Mouse (Mus musculus): ENCODE data around the gene Clec4f. TPM values are rescaled to one million over a fixed set of nuclear protein-coding genes. Genes with fewer than 3 reads are reported as not detected.
A peak's percentile ranks its signal among the peaks of the same experiment; 100 is the strongest.

The Clec4f gene
- polyA plus RNA-seq, 1 experiment from 2014 or later = not detected

GRCm38 (mm10) chr6:83617581-83618335 is 38.2 kb downstream of the Clec4f start:
- H3K9me3 ChIP-seq (replicated peaks) = no peaks in the 10 kb centered on the region
- H3K4me3 ChIP-seq = no peak overlapping the region
- no peaks in the 10 kb centered on the region for H3K27me3 ChIP-seq (ENCODE audit: low read depth, poor library complexity, severe bottlenecking)
- no peak overlapping the region for H3K27ac ChIP-seq
- no peaks in the 10 kb centered on the region for H3K36me3 ChIP-seq
- H3K4me1 ChIP-seq = peaks cover 22% of the 10 kb centered on the region
- DNase-seq (ENCODE audit: low spot score) = peak; percentile 18
- WGBS = 83% methylated on average over 15 of the region's 15 CpGs

- Histone ChIP-seq H3K27me3 (ENCODE audit: low read depth, poor library complexity, severe bottlenecking) (no peaks in the 10 kb centered on the region), H3K27ac (no peak overlapping the region), H3K36me3 (no peaks in the 10 kb centered on the region), H3K9me3 (replicated peaks) (no peaks in the 10 kb centered on the region), H3K4me1 (peaks cover 22% of the 10 kb centered on the region), H3K4me3 (no peak overlapping the region)
- no peak for DNase-seq (ENCODE audit: low spot score)
- 75% methylated on average over 5 of the region's 5 CpGs for WGBS
These were observed 39.5 kb downstream of the Clec4f start for GRCm38 (mm10) chr6:83616512-83616911.

- 87% methylated on average over 4 of the region's 4 CpGs for WGBS
- Histone ChIP-seq H3K4me1 (peaks cover 10% of the 10 kb centered on the region), H3K27me3 (ENCODE audit: low read depth, poor library complexity, severe bottlenecking) (no peaks in the 10 kb centered on the region), H3K27ac (no peak overlapping the region), H3K9me3 (replicated peaks) (no peaks in the 10 kb centered on the region), H3K4me3 (no peak overlapping the region), H3K36me3 (no peaks in the 10 kb centered on the region)
- peak; percentile 25 for DNase-seq (ENCODE audit: low spot score)
These were observed 41.5 kb downstream of the Clec4f start for GRCm38 (mm10) chr6:83614469-83614868.

- no peaks in the 10 kb centered on the region for H3K9me3 ChIP-seq (replicated peaks)
- no peaks in the 10 kb centered on the region for H3K36me3 ChIP-seq
- H3K4me1 ChIP-seq = no peaks in the 10 kb centered on the region
- no peak for DNase-seq (ENCODE audit: low spot score)
- 90% methylated on average over 1 of the region's 1 CpGs for WGBS
- H3K27me3 ChIP-seq (ENCODE audit: low read depth, poor library complexity, severe bottlenecking) = no peaks in the 10 kb centered on the region
- H3K27ac ChIP-seq = no peak overlapping the region
- H3K4me3 ChIP-seq = no peak overlapping the region
These were observed 43.0 kb downstream of the Clec4f start for GRCm38 (mm10) chr6:83612976-83613375.

GRCm38 (mm10) chr6:83599636-83600174 is 56.3 kb downstream of the Clec4f start:
- WGBS = 84% methylated on average over 6 of the region's 6 CpGs
- Histone ChIP-seq H3K4me3 (no peak overlapping the region), H3K27ac (no peak overlapping the region), H3K36me3 (no peaks in the 10 kb centered on the region), H3K27me3 (ENCODE audit: low read depth, poor library complexity, severe bottlenecking) (no peaks in the 10 kb centered on the region), H3K9me3 (replicated peaks) (no peaks in the 10 kb centered on the region), H3K4me1 (0 out of 2 replicates have a peak, but pooled peaks cover 3% of the 10 kb centered on the region)
- DNase-seq (ENCODE audit: low spot score) = no peak

- H3K27ac ChIP-seq = peak overlapping the region; percentile 67
- 47% methylated on average over 24 of the region's 24 CpGs for WGBS
- H3K9me3 ChIP-seq (replicated peaks) = no peaks in the 10 kb centered on the region
- no peaks in the 10 kb centered on the region for H3K36me3 ChIP-seq
- 0 out of 2 replicates have a peak, but pooled peaks cover 3% of the 10 kb centered on the region for H3K4me1 ChIP-seq
- peak overlapping the region; percentile 49 for H3K4me3 ChIP-seq
- no peaks in the 10 kb centered on the region for H3K27me3 ChIP-seq (ENCODE audit: low read depth, poor library complexity, severe bottlenecking)
- peak; percentile 40 for DNase-seq (ENCODE audit: low spot score)
These were observed 56.9 kb downstream of the Clec4f start for GRCm38 (mm10) chr6:83599060-83599550.

- H3K4me3 ChIP-seq = peak overlapping the region; percentile 49
- no peaks in the 10 kb centered on the region for H3K9me3 ChIP-seq (replicated peaks)
- WGBS = 11% methylated on average over 9 of the region's 9 CpGs
- H3K27ac ChIP-seq = peak overlapping the region; percentile 67
- no peaks in the 10 kb centered on the region for H3K36me3 ChIP-seq
- peak; percentile 62 for DNase-seq (ENCODE audit: low spot score)
- no peaks in the 10 kb centered on the region for H3K27me3 ChIP-seq (ENCODE audit: low read depth, poor library complexity, severe bottlenecking)
- 0 out of 2 replicates have a peak, but pooled peaks cover 3% of the 10 kb centered on the region for H3K4me1 ChIP-seq
These were observed 57.3 kb downstream of the Clec4f start for GRCm38 (mm10) chr6:83598646-83599045.

- no peak for DNase-seq (ENCODE audit: low spot score)
- Histone ChIP-seq H3K4me3 (no peak overlapping the region), H3K4me1 (0 out of 2 replicates have a peak, but pooled peaks cover 3% of the 10 kb centered on the region), H3K9me3 (replicated peaks) (no peaks in the 10 kb centered on the region), H3K27ac (no peak overlapping the region), H3K27me3 (ENCODE audit: low read depth, poor library complexity, severe bottlenecking) (no peaks in the 10 kb centered on the region), H3K36me3 (no peaks in the 10 kb centered on the region)
- 66% methylated on average over 3 of the region's 3 CpGs for WGBS
These were observed 58.0 kb downstream of the Clec4f start for GRCm38 (mm10) chr6:83597988-83598387.

- no peaks in the 10 kb centered on the region for H3K36me3 ChIP-seq
- no peak for DNase-seq (ENCODE audit: low spot score)
- H3K27ac ChIP-seq = no peak overlapping the region
- WGBS = 90% methylated on average over 2 of the region's 2 CpGs
- H3K4me3 ChIP-seq = no peak overlapping the region
- no peaks in the 10 kb centered on the region for H3K27me3 ChIP-seq (ENCODE audit: low read depth, poor library complexity, severe bottlenecking)
- no peaks in the 10 kb centered on the region for H3K9me3 ChIP-seq (replicated peaks)
- 0 out of 2 replicates have a peak, but pooled peaks cover 3% of the 10 kb centered on the region for H3K4me1 ChIP-seq
These were observed 61.0 kb downstream of the Clec4f start for GRCm38 (mm10) chr6:83595035-83595434.

Other genes with a start within 250 kb of the Clec4f start
- 40.1 and 42.7 TPM in 2 replicates for gene Tet3, start 197.1 kb downstream of the Clec4f start, polyA plus RNA-seq (2016; fragmentation: Nextera tagmentation; extraction: Ambion mirVana)
- gene Dguok, start 149.2 kb downstream of the Clec4f start, polyA plus RNA-seq (2016; fragmentation: Nextera tagmentation; extraction: Ambion mirVana) = 58.0 and 69.5 TPM in 2 replicates
- 0.43 and 1.3 TPM in 2 replicates for gene Actg2, start 119.9 kb downstream of the Clec4f start, polyA plus RNA-seq (2016; fragmentation: Nextera tagmentation; extraction: Ambion mirVana)
- gene Stambp, start 83.5 kb downstream of the Clec4f start, polyA plus RNA-seq (2016; fragmentation: Nextera tagmentation; extraction: Ambion mirVana) = 13.0 and 16.5 TPM in 2 replicates
- not detected in 2 replicates for gene Cd207, start 21.7 kb upstream of the Clec4f start, polyA plus RNA-seq (2016; fragmentation: Nextera tagmentation; extraction: Ambion mirVana)
- gene Vax2, start 55.1 kb upstream of the Clec4f start, polyA plus RNA-seq (2016; fragmentation: Nextera tagmentation; extraction: Ambion mirVana) = 6.3 and 10.7 TPM in 2 replicates
- not detected in 2 replicates for gene Atp6v1b1, start 86.8 kb upstream of the Clec4f start, polyA plus RNA-seq (2016; fragmentation: Nextera tagmentation; extraction: Ambion mirVana)
- 0.16 and 0.28 TPM in 2 replicates for gene Ankrd53, start 106.5 kb upstream of the Clec4f start, polyA plus RNA-seq (2016; fragmentation: Nextera tagmentation; extraction: Ambion mirVana)
- gene Tex261, start 119.6 kb upstream of the Clec4f start, polyA plus RNA-seq (2016; fragmentation: Nextera tagmentation; extraction: Ambion mirVana) = 82.9 and 83.5 TPM in 2 replicates
- 16.9 and 23.6 TPM in 2 replicates for gene Nagk, start 138.8 kb upstream of the Clec4f start, polyA plus RNA-seq (2016; fragmentation: Nextera tagmentation; extraction: Ambion mirVana)
- gene Paip2b, start 175.6 kb upstream of the Clec4f start, polyA plus RNA-seq (2016; fragmentation: Nextera tagmentation; extraction: Ambion mirVana) = 17.6 and 20.8 TPM in 2 replicates
- gene Zfp638, start 210.9 kb upstream of the Clec4f start, polyA plus RNA-seq (2016; fragmentation: Nextera tagmentation; extraction: Ambion mirVana) = 59.7 and 69.6 TPM in 2 replicates